Mouse (Mus musculus): Measurements from ENCODE around the gene Vmn1r232.

Vmn1r232 gene

DNA sequence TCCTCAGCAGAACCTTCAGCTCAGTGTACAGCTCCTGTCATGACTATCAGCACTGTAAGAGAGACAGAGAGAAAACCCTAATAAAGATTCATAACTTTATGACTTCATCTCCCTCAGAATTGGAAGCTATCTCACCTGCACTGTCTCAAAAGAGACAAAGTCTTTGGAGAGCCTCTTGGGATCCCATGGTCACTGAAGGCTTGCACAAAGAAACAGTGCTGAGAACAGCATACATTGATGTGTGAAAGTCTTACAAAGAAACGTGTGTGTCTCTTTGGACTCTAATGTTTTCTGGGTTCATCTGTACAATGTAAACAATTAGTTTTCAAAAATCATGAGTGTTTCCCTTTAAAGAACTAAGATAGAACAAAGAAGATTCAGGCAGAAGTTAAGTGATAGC lies at the start of gene Vmn1r232:
TSS of gene Vmn1r232 (minus strand) at position 101 of the 400 bp plus-strand sequence.
- no peak for DNase-seq (ENCODE audit: low read depth, low spot score)

DNA sequence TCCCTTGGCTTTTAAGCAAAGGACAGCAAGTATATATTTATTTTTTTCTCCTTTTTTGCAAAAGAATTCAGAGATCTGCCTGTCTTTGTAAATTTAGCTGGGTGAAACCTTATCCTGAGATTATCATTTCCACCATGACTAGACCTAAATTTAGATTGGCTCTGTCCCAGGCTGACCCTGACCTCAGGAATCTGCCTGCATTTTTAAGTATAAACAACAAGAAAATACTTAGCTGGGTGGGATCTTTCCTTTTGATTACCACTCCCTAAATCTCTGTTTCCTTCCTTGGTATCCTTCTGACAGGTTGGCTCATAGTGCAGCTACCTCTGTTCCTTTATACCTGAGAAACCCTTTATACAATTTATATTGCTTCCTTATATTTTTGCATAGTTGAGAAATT lies 47.2 kb upstream of the Vmn1r232 start:
- no peak for DNase-seq (ENCODE audit: low read depth, low spot score)

DNA sequence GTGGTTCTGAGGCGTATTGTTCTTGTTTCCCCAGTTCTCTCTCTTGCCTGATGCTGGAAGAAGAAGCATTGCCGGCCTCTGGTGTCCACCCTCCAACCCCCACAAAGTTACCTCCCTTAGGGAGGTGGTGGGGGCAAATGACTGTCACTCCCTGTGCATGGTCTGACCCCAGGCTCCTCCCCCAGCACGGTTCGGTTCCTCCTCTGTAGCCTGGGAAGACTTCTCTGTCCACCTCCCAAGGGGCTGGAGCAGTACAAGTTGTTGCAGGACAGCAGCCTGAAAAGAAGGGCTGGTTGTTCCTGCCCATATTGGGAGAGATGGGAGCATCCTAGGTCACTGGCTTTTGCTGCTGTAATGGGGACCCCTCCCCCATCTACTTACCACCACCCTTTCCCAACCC lies 45.9 kb upstream of the Vmn1r232 start:
- no peak for DNase-seq (ENCODE audit: low read depth, low spot score)

DNA sequence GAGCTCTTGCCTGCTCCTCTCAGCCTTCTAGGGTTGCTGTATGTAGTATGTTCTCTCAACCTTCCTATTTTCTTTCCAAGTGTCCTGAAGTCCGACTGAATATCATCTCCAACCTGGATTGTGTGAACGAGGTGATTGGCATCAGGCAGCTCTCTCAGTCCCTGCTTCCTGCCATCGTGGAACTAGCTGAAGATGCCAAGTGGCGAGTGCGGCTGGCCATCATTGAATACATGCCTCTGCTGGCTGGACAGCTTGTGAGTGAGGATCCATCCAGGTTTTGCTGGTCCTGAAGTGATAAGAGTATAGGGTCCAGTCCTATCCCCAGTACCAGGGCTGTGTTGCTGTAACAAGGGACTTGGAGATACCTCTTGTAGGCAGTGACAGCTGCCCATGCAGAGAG lies 40.9 kb upstream of the Vmn1r232 start:
- DNase-seq (ENCODE audit: low read depth, low spot score), result no peak

DNA sequence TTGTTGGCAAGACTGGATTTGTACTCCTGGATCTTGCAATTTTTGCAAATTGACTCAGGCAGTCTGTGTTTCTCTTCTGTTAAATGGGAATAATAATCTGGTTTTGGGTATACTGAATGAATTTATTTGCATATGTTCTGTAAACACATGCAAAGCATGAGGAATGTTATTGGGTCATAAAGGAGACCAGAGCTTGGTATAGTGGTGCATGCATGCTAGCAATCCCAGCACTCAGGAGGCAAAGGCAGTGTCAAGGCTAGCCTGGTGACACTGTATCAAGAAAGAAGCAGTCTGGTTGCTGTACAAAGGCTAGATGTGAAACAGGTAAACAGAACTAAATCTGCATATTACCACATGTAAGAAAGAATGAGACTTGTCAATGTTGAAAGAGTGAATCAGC lies 27.1 kb upstream of the Vmn1r232 start:
- no peak for DNase-seq (ENCODE audit: low read depth, low spot score)

DNA sequence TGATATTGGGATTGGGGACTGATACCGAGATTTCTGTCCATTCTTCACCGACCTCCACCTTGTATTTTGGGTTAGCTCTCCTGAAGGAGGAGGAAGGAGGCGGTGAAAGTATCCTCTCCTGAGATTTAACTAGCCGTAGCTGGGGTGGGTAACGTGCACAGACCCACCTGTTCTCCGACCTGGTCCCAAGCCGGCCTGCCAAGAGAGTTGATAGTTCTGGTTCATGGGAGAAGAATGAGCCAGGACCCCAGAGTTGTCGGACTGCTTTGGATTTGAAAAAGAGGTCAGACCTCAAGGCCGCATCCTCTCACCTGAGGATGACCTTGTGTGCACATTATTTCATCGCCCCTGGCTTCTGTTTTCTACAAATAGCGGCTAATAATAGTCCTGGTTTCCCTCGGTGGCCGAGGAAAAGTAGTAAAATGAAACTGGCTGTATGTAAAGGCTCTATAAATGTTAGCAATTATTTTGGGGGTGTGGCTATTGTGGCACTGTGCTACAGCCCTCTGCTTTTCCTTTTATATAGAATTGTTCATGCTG lies 26.6 kb upstream of the Vmn1r232 start:
- no peak for DNase-seq (ENCODE audit: low read depth, low spot score)

DNA sequence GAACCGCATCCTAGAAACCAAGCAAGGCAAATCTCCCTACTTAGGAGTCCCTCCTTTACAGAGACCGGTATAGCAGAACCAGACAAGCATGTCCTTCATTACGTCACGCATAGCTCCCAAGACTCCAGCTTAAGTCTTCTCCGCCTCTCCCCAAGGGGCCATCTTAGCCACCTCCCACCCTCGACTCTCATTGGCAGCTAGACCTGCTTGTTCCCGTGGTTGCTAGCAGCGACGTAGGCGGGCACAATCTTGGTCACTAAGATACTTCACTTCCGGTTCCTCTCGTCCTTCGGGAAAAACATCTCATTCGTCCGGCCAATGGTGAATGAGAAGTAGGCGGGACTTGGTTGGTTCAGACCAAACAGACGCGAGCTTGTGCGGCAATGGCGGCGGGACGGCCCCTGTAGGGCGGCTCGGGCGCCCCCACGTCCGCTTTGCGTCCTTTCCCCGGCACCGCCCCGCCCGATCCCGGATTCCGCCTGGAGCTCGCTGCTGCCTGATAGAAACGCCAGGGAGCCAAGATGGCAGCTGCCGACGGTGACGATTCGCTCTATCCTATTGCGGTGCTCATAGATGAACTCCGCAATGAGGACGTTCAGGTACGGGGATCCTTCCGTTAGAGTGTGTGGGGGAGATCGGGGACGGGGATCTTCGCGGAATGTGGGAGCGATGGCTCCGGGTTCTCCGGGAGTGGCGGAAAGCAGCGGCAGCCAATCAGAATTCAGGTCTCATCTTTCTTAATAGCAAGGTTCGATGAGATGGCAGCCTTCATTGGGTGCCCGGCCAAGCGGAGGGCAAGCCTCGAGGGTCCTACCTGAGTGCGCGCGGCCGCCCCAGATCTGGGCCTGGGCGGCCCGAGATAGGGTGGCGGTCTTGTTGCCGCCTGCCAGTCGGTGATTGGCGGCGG lies 25.7 kb upstream of the Vmn1r232 start, which contains the start of gene Ppp2r1a:
TSS of gene Ppp2r1a (plus strand) at position 327 of the 907 bp plus-strand sequence.
- peak; percentile 98 for DNase-seq (ENCODE audit: low read depth, low spot score)

DNA sequence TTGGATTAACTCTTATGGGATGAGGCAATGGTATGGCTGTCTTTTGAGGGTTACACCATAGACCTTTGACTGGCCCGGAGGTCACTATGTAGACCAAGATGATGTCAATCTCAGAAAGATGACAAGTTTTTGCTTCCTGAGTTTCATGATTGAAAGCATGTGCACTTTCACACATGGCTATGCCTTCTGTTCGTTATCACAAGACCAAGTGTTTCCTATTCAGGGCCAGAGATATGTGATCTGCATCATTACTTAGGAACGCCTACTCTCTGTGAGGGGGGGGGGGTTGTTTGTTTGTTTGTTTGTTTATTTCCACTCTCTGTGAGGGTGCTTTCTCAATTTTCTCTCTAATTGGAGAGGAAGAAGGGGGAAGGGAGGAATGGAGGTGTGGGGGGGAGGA lies 24.7 kb upstream of the Vmn1r232 start:
- DNase-seq (ENCODE audit: low read depth, low spot score), result no peak

DNA sequence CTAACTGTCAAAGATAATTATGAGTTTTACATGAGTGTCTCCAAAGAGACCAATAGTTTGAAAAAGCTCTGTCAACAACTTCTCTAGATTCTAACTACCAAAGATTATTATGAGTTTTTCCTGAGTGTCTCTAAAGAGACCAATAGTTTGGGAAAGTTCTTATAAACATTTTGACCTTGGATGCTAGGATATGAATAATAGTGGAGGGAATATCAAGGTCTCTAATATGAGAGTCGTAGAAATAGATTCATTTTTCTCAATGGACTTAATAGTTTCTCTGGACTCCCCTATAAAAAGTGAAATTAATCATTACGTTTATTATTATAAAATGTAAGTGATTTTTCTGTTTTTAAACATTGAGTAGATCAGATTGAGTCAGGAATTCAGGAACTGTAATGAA lies 14.5 kb downstream of the Vmn1r232 start, which contains the start of gene Vmn1r231:
TSS of gene Vmn1r231 (minus strand) at position 101 of the 400 bp plus-strand sequence.
- no peak for DNase-seq (ENCODE audit: low read depth, low spot score)
